Mouse (Mus musculus): ENCODE results near the gene Wdr81.

GRCm38 (mm10) chr11:75399411-75399841 lies 55.1 kb downstream of the Wdr81 start:
- no peak for TF ChIP-seq CTCF (IDR thresholded peaks at IDR 0.05; ENCODE audit: extremely low read depth, insufficient read depth, low read length)
- TF ChIP-seq POLR2A (IDR thresholded peaks at IDR 0.05; ENCODE audit: extremely low read depth, insufficient read depth, low read length) = no peak

All from cortical plate, adult 2 months (tissue).